Mouse (Mus musculus) liver, postnatal 0 days (tissue): ENCODE measurements around the gene Chad. TPM values are rescaled to one million over a fixed set of nuclear protein-coding genes. Genes with fewer than 3 reads are reported as not detected.

ENCODE experiments used
- ATAC-seq: fragments of 200-750 bp; cut with Nextera tagmentation; 2 replicates; pipeline ENCODE4 v1.8.0; 2017; ENCODE audit warnings: mild to moderate bottlenecking, moderate library complexity
- DNase-seq: peaks from one replicate; pipeline ENCODE4 v3.0.0-alpha.2; 2016
- H3K27ac ChIP-seq: fragments of 300-500 bp; sonication (generic); 2 replicates; pipeline ENCODE4 v1.5.1; 2014; ENCODE audit warnings: antibody characterized with exemption, moderate library complexity, mild to moderate bottlenecking, low read depth
- H3K27me3 ChIP-seq: fragments of 300-500 bp; sonication (generic); 2 replicates; pipeline ENCODE4 v1.6.1; 2014; ENCODE audit warnings: low read length, control low read depth, mixed read lengths; ENCODE audit not compliant: insufficient read depth
- H3K36me3 ChIP-seq: fragments of 300-500 bp; sonication (generic); replicated peaks from 2 replicates; pipeline ENCODE4 v1.6.1; 2014; ENCODE audit warnings: mild to moderate bottlenecking, control low read depth, low read length, moderate library complexity, mixed read lengths; ENCODE audit not compliant: insufficient read depth
- H3K4me1 ChIP-seq: fragments of 300-500 bp; sonication (generic); 2 replicates; pipeline ENCODE4 v1.6.1; 2014; ENCODE audit warnings: antibody characterized with exemption, mild to moderate bottlenecking, control low read depth; ENCODE audit not compliant: insufficient read depth
- H3K4me2 ChIP-seq: fragments of 300-500 bp; sonication (generic); 2 replicates; pipeline ENCODE4 v1.6.1; 2014; ENCODE audit warnings: low read depth, mild to moderate bottlenecking, low read length, moderate library complexity, mixed read lengths
- H3K4me3 ChIP-seq: fragments of 300-500 bp; sonication (generic); 2 replicates; pipeline ENCODE4 v1.5.1; 2014; ENCODE audit warnings: low read depth, low read length
- H3K9ac ChIP-seq: fragments of 300-500 bp; sonication (generic); replicated peaks from 2 replicates; pipeline ENCODE4 v1.6.1; 2014; ENCODE audit warnings: mild to moderate bottlenecking, moderate library complexity
- H3K9me3 ChIP-seq: fragments of 300-500 bp; sonication (generic); 2 replicates; pipeline ENCODE4 v1.6.1; 2016; ENCODE audit warnings: mild to moderate bottlenecking, control low read depth, low read length, mixed read lengths
- CTCF ChIP-seq: sonication (generic); IDR thresholded peaks from 2 replicates; pipeline ENCODE4 v1.5.1; 2016; ENCODE audit warnings: antibody characterized with exemption, low read depth
- EP300 ChIP-seq: IDR thresholded peaks from 2 replicates; pipeline ENCODE4 v1.6.1; 2016; ENCODE audit warnings: antibody characterized with exemption, low read depth, mild to moderate bottlenecking
- WGBS: fragments of 180-500 bp; shearing (Covaris S2); extraction: QIAGEN DNeasy Blood & Tissue Kit; methylation state at CpG from one replicate; pipeline ENCODE4 v1.1.7; 2014; ENCODE audit not compliant: insufficient replicate concordance; 5-methylcytosine and 5-hydroxymethylcytosine counted together
- polyA plus RNA-seq: library from polyadenylated mRNA; unstranded; fragments of >200 nt; fragmentation: Nextera tagmentation; extraction: Ambion mirVana; gene quantifications from 2 replicates; pipeline ENCODE4 v1.2.1, GENCODE M21; 2015

The Chad gene
- polyA plus RNA-seq, 1 experiment from 2014 or later = 0.14 TPM

DNA sequence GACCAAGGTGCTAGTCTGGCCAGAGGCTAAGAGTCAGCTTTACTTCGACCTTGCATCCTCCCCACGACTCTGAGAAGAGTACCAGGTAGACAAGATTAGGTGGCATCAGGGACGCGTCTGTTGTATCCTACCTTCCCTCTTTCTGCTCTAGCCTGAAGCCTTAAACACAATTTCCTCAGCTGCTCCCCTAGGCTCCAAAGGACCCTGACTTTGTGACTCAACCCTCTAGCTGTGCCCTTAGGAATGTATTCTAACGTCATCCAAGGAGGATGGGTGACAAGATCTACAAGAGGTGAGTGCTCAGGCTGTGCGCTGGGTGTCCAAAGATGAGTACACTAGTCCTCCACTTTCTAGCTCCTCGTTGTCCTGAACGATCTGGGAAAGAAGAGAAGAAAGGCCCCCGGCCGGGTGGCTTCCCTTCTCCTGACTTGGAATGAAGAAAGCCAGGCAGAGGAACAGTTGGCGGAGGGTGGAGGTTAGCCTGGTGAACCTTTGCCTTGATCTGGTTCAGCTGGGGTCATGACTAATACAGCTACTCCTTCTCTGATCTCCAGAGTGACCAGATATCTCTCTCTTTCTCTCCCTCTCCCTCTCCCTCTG lies 37.6 kb downstream of the Chad start:
- H3K4me3 ChIP-seq = no peak overlapping the region
- WGBS = 72% methylated on average over 11 of the region's 11 CpGs
- H3K27me3 ChIP-seq = no peaks in the 10 kb centered on the region
- TF ChIP-seq EP300 (no peak), CTCF (no peak)
- no peak for ATAC-seq
- no peak for DNase-seq
- no peaks in the 10 kb centered on the region for H3K36me3 ChIP-seq
- peaks cover 10% of the 10 kb centered on the region for H3K4me1 ChIP-seq
- H3K27ac ChIP-seq = no peak overlapping the region
- no peak overlapping the region for H3K9ac ChIP-seq
- H3K4me2 ChIP-seq = peak overlapping the region; percentile 63
- no peaks in the 10 kb centered on the region for H3K9me3 ChIP-seq

DNA sequence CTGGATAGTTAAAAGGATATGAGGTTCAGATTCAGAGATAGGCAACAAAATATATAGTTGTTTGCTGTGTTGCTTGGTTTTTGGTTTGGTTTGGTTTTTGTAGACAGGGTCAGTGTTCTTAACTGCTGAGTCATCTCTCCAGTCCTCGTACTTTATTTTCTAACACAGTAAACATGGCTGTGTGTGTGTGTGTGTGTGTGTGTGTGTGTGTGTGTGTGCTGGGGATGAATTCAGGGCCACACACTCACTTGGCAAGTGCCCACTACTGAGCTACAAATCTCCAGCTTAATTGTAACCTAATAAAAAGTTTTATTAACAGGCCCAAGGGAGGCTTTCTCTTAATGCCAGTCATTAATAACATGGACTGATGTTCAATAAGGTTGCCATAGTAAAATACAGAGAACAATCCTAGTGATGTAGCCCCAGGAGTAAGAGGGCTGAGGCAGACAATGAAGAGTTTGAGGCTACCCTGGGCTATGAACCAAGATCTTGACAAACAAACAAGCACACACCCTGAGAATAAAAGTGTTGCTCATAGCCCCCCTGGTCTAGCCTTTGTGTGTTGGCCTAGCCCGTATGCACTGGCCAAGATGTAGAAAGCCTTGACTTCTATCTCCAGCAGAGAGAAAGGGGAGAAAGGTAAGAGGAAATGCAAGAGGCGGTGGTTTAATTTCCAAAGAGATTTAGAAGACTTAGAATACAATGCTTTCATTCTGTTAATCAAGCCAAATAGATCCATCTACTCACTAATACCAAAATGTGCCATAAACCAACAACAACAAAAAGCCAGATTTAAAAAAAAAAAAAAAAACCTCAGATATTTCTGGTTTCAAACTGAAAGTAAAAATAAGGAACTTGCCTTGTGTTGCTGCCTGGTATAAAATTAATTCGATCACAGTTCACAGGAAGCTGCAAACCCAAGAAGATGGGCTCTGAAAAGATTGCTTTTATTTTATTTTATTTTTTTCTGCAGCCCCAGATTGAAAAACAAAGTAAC lies 46.2 kb downstream of the Chad start:
- Histone ChIP-seq H3K27me3 (no peaks in the 10 kb centered on the region), H3K9me3 (no peaks in the 10 kb centered on the region), H3K4me2 (no peak overlapping the region), H3K4me1 (0 out of 2 replicates have a peak, but pooled peaks cover 5% of the 10 kb centered on the region), H3K4me3 (no peak overlapping the region), H3K27ac (no peak overlapping the region), H3K36me3 (no peaks in the 10 kb centered on the region), H3K9ac (no peak overlapping the region)
- no peak for TF ChIP-seq CTCF
- TF ChIP-seq EP300 = no peak
- 47% methylated on average over 4 of the region's 4 CpGs for WGBS
- DNase-seq (no peak), ATAC-seq (no peak)

DNA sequence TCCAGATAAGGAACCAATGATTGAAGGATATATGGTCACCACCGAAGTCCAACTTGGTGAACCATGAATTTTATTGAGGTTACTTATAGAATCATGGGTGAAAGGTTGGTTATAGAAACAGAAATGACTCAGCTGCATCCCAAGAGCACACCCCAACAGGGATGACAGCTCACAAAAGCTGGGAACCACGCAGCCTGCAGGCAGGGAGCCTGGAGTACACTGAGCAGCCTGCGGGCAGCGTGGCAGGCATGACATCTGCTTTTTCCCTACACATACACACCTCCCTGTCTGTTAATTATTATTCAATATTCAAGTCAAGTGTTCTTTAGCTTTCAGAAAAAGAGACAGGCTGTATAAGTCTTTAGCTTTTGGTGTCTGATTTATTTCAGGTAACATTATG lies 49.8 kb downstream of the Chad start:
- WGBS = 58% methylated on average over 4 of the region's 4 CpGs
- no peak for ATAC-seq
- no peak overlapping the region for H3K9ac ChIP-seq

DNA sequence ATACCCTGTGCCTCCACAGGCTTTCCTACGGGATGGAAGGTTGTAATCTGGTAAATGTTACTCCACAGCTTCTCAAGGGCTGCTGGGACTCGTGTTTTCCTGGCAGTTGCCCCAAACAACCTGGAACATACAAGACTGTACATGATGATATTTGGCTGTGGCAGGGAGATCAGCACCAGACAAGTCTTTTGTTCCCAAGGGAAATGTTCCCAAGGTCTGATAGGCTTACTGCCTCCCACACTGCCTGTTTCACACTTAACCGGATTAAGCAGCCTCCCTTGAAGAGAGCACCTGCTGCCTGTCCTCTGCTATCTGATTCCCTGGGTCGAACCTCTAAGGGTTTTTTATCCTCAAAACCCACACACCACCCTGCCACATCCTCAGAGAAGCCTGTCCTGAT lies 50.6 kb downstream of the Chad start:
- H3K36me3 ChIP-seq = no peaks in the 10 kb centered on the region
- H3K27me3 ChIP-seq = no peaks in the 10 kb centered on the region
- 0 out of 2 replicates have a peak, but pooled peaks cover 5% of the 10 kb centered on the region for H3K4me1 ChIP-seq
- TF ChIP-seq EP300 (no peak), CTCF (no peak)
- WGBS = 44% methylated on average over 4 of the region's 4 CpGs
- no peak overlapping the region for H3K4me3 ChIP-seq
- no peak for DNase-seq
- no peak for ATAC-seq
- no peak overlapping the region for H3K27ac ChIP-seq
- H3K9ac ChIP-seq = no peak overlapping the region
- no peaks in the 10 kb centered on the region for H3K9me3 ChIP-seq
- no peak overlapping the region for H3K4me2 ChIP-seq

More for the DNA sequence above, 49.8 kb downstream of the Chad start:
- TF ChIP-seq EP300 = no peak
- TF ChIP-seq CTCF = no peak
- Histone ChIP-seq H3K27ac (no peak overlapping the region), H3K27me3 (no peaks in the 10 kb centered on the region), H3K4me2 (no peak overlapping the region), H3K4me3 (no peak overlapping the region), H3K9me3 (no peaks in the 10 kb centered on the region), H3K4me1 (0 out of 2 replicates have a peak, but pooled peaks cover 5% of the 10 kb centered on the region), H3K36me3 (no peaks in the 10 kb centered on the region)
- DNase-seq = no peak

DNA sequence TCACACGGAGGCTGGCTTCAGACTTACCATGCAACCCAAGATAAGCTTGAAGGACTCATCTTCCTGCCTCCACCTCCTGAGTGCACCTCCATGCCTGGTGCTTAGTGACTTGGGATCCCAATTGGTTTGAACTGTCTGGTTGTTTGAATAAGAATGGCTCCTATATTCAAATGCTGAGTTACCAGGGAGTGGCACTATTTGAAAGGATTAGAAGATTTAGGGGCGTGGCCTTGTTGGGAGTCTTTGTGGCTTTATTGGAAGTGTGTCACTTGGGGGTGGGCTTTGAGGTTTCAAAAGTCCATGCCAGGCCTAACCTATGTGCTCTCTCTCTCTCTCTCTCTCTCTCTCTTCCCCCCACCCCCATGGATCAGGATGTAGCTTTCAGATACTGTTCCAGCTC lies 52.8 kb downstream of the Chad start:
- DNase-seq = no peak
- Histone ChIP-seq H3K27ac (no peak overlapping the region), H3K9me3 (no peaks in the 10 kb centered on the region), H3K4me2 (no peak overlapping the region), H3K27me3 (no peaks in the 10 kb centered on the region), H3K4me1 (0 out of 2 replicates have a peak, but pooled peaks cover 5% of the 10 kb centered on the region), H3K36me3 (no peaks in the 10 kb centered on the region), H3K4me3 (no peak overlapping the region), H3K9ac (no peak overlapping the region)
- ATAC-seq = no peak
- TF ChIP-seq EP300 (no peak), CTCF (no peak)
- 83% methylated on average over 2 of the region's 2 CpGs for WGBS

Other genes starting within 250 kb of the Chad start
- gene Luc7l3, start 243.1 kb upstream of the Chad start, polyA plus RNA-seq = 35.8 and 36.5 TPM in 2 replicates
- 8.5 and 9.5 TPM in 2 replicates for gene Ankrd40, start 237.0 kb upstream of the Chad start, polyA plus RNA-seq
- gene Abcc3, start 172.1 kb upstream of the Chad start, polyA plus RNA-seq = 6.7 and 8.3 TPM in 2 replicates
- gene Cacna1g, start 90.8 kb upstream of the Chad start, polyA plus RNA-seq = 0.14 and 0.29 TPM in 2 replicates
- gene Spata20, start 78.9 kb upstream of the Chad start, polyA plus RNA-seq = not detected in 2 replicates
- 0.21 and 0.22 TPM in 2 replicates for gene Epn3, start 65.1 kb upstream of the Chad start, polyA plus RNA-seq
- gene Mycbpap, start 43.3 kb upstream of the Chad start, polyA plus RNA-seq = 0.13 TPM in 1 of 2 replicates, not detected in the other
- 1.7 and 1.9 TPM in 2 replicates for gene Rsad1, start 15.8 kb upstream of the Chad start, polyA plus RNA-seq
- gene Acsf2, start 36.8 kb downstream of the Chad start, polyA plus RNA-seq = 4.2 and 4.4 TPM in 2 replicates
- gene Lrrc59, start 64.7 kb downstream of the Chad start, polyA plus RNA-seq = 51.7 and 57.0 TPM in 2 replicates
- 73.2 and 81.4 TPM in 2 replicates for gene Mrpl27, start 88.7 kb downstream of the Chad start, polyA plus RNA-seq
- gene Eme1, start 88.9 kb downstream of the Chad start, polyA plus RNA-seq = 4.5 and 4.9 TPM in 2 replicates
- 2.7 and 2.9 TPM in 2 replicates for gene Xylt2, start 112.5 kb downstream of the Chad start, polyA plus RNA-seq
- gene Gm11541, start 139.5 kb downstream of the Chad start, polyA plus RNA-seq = not detected in 2 replicates
- gene Cdc34b, start 176.7 kb downstream of the Chad start, polyA plus RNA-seq = 0.09 TPM in 1 of 2 replicates, not detected in the other
- not detected in 2 replicates for gene Tmem92, start 217.7 kb downstream of the Chad start, polyA plus RNA-seq